Mouse (Mus musculus) embryonic fibroblast, embryonic 13.5 days (primary cell): Measurements from ENCODE around the gene Phgdh.

Experiments
- CTCF ChIP-seq: IDR thresholded peaks from 2 replicates; pipeline ENCODE4 v1.5.1; 2011; ENCODE audit warnings: mild to moderate bottlenecking, control low read depth, low read length, moderate library complexity, borderline replicate concordance; ENCODE audit not compliant: insufficient read depth
- POLR2A ChIP-seq: IDR thresholded peaks from 2 replicates; pipeline ENCODE4 v1.6.1; 2011; ENCODE audit warnings: low read depth, mild to moderate bottlenecking, control low read depth, low read length, moderate library complexity

GRCm38 (mm10) chr3:98387756-98388155 is 48.0 kb upstream of the Phgdh start:
- TF ChIP-seq POLR2A (no peak), CTCF (no peak)
